Mouse (Mus musculus) C2C12 (cell line): ENCODE results near the gene Hlcs.

ENCODE experiments used
- CTCF ChIP-seq: IDR thresholded peaks from one replicate; pipeline ENCODE4 v1.5.1; 2011; ENCODE audit not compliant: control insufficient read depth, insufficient read depth, insufficient read length
- FOSL1 ChIP-seq: IDR thresholded peaks from one replicate; pipeline ENCODE4 v1.8.0; 2011; ENCODE audit warnings: mild to moderate bottlenecking, low read length; ENCODE audit not compliant: poor library complexity, insufficient read depth, severe bottlenecking
- MAX ChIP-seq: IDR thresholded peaks from one replicate; pipeline ENCODE4 v1.6.1; 2011; ENCODE audit warnings: mild to moderate bottlenecking, control low read depth
- MYOD1 ChIP-seq: IDR thresholded peaks from one replicate; pipeline ENCODE4 v1.6.1; 2011; ENCODE audit warnings: low read depth; ENCODE audit not compliant: control insufficient read depth, insufficient read length
- MYOG ChIP-seq: IDR thresholded peaks from one replicate; pipeline ENCODE4 v1.6.1; 2011; ENCODE audit not compliant: control insufficient read depth, insufficient read length; ENCODE audit errors: extremely low read depth
- USF1 ChIP-seq: IDR thresholded peaks from one replicate; pipeline ENCODE4 v1.6.1; 2011; ENCODE audit warnings: low read depth, mild to moderate bottlenecking, control low read depth, moderate library complexity

- no peak for TF ChIP-seq USF1
- no peak for TF ChIP-seq CTCF
- no peak for TF ChIP-seq FOSL1
- TF ChIP-seq MYOD1, result no peak
- no peak for TF ChIP-seq MAX
- no peak for TF ChIP-seq MYOG
These were observed 220.1 kb downstream of the Hlcs start for GRCm38 (mm10) chr16:94093151-94093863.
